Mouse (Mus musculus): ENCODE measurements around the gene Klhl41. TPM values are rescaled to one million over a fixed set of nuclear protein-coding genes. Genes with fewer than 3 reads are reported as not detected.
"Not testable (repeated sequence)": the region's sequence is repeated elsewhere in the genome, so short reads cannot be mapped to it uniquely, and the experiment has no call there.

Klhl41 gene
- polyA plus RNA-seq (2014; fragmentation: Nextera tagmentation; extraction: Ambion mirVana) = 0.39 and 0.40 TPM in 2 replicates

- H3K27ac ChIP-seq (ENCODE audit: low read depth, low read length) = no peak within 1 kb of the TSS
- no peak for ATAC-seq (ENCODE audit: low read depth)
- 88% methylated on average over 9 of the region's 9 CpGs for WGBS
- no peak within 1 kb of the TSS for H3K4me2 ChIP-seq (ENCODE audit: low read depth, low read length)
- no peaks in the 10 kb centered on the region for H3K9me3 ChIP-seq (ENCODE audit: control insufficient read depth, low read length)
- H3K36me3 ChIP-seq (ENCODE audit: control insufficient read depth, insufficient read depth, low read length) = no peaks in the 10 kb centered on the region
- no peaks in the 10 kb centered on the region for H3K4me1 ChIP-seq (ENCODE audit: control insufficient read depth, insufficient read depth, low read length)
- no peak within 1 kb of the TSS for H3K4me3 ChIP-seq (ENCODE audit: low read depth, low read length)
- no peak within 1 kb of the TSS for H3K9ac ChIP-seq (replicated peaks; ENCODE audit: low read depth, low read length)
- no peaks in the 10 kb centered on the region for H3K27me3 ChIP-seq (ENCODE audit: control insufficient read depth, insufficient read depth, low read length)
Measured at GRCm38 (mm10) chr2:69669853-69670252, at the start of gene Klhl41. Gene Klhl41 (plus strand): TSS chr2:69670120.

DNA sequence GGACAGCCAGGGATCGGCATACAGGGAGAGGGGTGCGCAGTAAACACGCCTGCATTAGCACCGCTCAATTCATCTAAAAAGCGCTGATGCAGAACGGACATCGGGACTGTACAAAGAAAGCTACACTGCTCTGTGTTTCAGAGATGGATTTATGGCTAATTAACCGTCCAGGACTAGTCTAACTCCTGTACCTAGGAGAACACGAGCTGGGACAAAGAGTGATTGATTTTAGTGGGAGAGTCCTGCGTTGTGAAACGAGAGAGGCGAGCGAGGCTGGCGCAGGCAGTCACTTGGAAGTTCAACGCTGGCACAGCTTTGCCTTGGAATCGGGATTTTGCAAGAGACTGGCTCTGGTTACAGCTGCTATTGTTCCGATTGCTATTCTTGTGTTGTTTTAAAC is 40.7 kb upstream of the Klhl41 start:
- 19% methylated on average over 17 of the region's 17 CpGs for WGBS
- H3K4me2 ChIP-seq (ENCODE audit: low read depth, low read length) = peak overlapping the region; percentile 41; the same call in 1 of the 2 replicates
- H3K9ac ChIP-seq (replicated peaks; ENCODE audit: low read depth, low read length) = 0 out of 2 replicates have a peak overlapping the region, but pooled peaks have one; percentile 34
- H3K27ac ChIP-seq (ENCODE audit: low read depth, low read length) = no peak overlapping the region
- peak; percentile 83 for ATAC-seq (ENCODE audit: low read depth)
- H3K36me3 ChIP-seq (ENCODE audit: control insufficient read depth, insufficient read depth, low read length) = no peaks in the 10 kb centered on the region
- H3K4me1 ChIP-seq (ENCODE audit: control insufficient read depth, insufficient read depth, low read length) = no peaks in the 10 kb centered on the region
- H3K27me3 ChIP-seq (ENCODE audit: control insufficient read depth, insufficient read depth, low read length) = no peaks in the 10 kb centered on the region
- no peaks in the 10 kb centered on the region for H3K9me3 ChIP-seq (ENCODE audit: control insufficient read depth, low read length)
- no peak overlapping the region for H3K4me3 ChIP-seq (ENCODE audit: low read depth, low read length)

GRCm38 (mm10) chr2:69629914-69630313 is 40.0 kb upstream of the Klhl41 start:
- WGBS = 92% methylated on average over 6 of the region's 6 CpGs
- H3K4me2 ChIP-seq (ENCODE audit: low read depth, low read length) = no peak overlapping the region
- H3K27me3 ChIP-seq (ENCODE audit: control insufficient read depth, insufficient read depth, low read length) = no peaks in the 10 kb centered on the region
- H3K4me3 ChIP-seq (ENCODE audit: low read depth, low read length) = no peak overlapping the region
- H3K36me3 ChIP-seq (ENCODE audit: control insufficient read depth, insufficient read depth, low read length) = no peaks in the 10 kb centered on the region
- ATAC-seq (ENCODE audit: low read depth) = no peak
- no peaks in the 10 kb centered on the region for H3K4me1 ChIP-seq (ENCODE audit: control insufficient read depth, insufficient read depth, low read length)
- H3K27ac ChIP-seq (ENCODE audit: low read depth, low read length) = no peak overlapping the region
- H3K9me3 ChIP-seq (ENCODE audit: control insufficient read depth, low read length) = no peaks in the 10 kb centered on the region
- H3K9ac ChIP-seq (replicated peaks; ENCODE audit: low read depth, low read length) = no peak overlapping the region

DNA sequence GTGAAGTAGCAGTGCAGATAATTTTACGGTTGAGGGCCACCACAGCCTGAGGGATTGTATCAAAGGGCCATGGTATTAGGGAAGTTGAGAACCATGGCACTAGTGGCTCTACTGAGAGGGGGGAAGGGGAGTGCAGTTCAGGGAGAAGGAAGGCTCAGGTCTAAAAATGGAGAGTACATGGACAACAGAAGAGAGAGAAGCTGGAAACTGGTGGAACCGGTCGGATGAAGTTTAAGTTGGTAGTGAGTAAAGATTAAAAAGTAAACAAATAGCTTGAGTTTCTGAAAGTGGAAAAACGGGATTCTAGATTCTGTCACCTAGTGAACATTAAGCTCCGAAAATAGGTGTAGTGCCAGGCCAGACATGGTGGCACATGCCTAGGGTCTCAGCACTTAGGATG is 39.1 kb upstream of the Klhl41 start:
- no peaks in the 10 kb centered on the region for H3K27me3 ChIP-seq (ENCODE audit: control insufficient read depth, insufficient read depth, low read length)
- no peak overlapping the region for H3K4me3 ChIP-seq (ENCODE audit: low read depth, low read length)
- 98% methylated on average over 5 of the region's 5 CpGs for WGBS
- no peak overlapping the region for H3K27ac ChIP-seq (ENCODE audit: low read depth, low read length)
- no peak overlapping the region for H3K4me2 ChIP-seq (ENCODE audit: low read depth, low read length)
- no peaks in the 10 kb centered on the region for H3K9me3 ChIP-seq (ENCODE audit: control insufficient read depth, low read length)
- no peaks in the 10 kb centered on the region for H3K4me1 ChIP-seq (ENCODE audit: control insufficient read depth, insufficient read depth, low read length)
- H3K9ac ChIP-seq (replicated peaks; ENCODE audit: low read depth, low read length) = no peak overlapping the region
- no peak for ATAC-seq (ENCODE audit: low read depth)
- no peaks in the 10 kb centered on the region for H3K36me3 ChIP-seq (ENCODE audit: control insufficient read depth, insufficient read depth, low read length)

DNA sequence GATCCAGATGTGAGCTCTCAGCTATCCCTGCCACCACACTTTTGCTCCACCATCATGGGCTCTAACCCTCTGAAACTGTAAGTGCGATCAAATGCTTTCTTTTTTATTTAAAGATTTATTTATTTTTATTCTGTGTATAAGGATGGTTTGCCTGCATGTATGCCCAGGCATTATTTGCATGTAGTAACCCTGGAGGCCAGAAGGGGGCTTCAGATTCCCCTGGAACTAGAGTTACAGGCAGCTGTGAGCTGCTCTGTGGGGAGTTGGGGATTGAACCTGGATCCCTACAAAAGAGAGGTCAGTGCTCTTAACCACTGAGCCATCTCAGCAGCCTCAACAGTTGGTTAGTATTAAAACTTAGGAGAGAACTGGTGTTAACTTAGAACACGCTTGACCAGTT is 38.5 kb upstream of the Klhl41 start:
- H3K4me2 ChIP-seq (ENCODE audit: low read depth, low read length) = no peak overlapping the region
- 91% methylated on average over 2 of the region's 2 CpGs for WGBS
- no peaks in the 10 kb centered on the region for H3K36me3 ChIP-seq (ENCODE audit: control insufficient read depth, insufficient read depth, low read length)
- H3K4me3 ChIP-seq (ENCODE audit: low read depth, low read length) = no peak overlapping the region
- H3K4me1 ChIP-seq (ENCODE audit: control insufficient read depth, insufficient read depth, low read length) = no peaks in the 10 kb centered on the region
- no peak overlapping the region for H3K27ac ChIP-seq (ENCODE audit: low read depth, low read length)
- H3K27me3 ChIP-seq (ENCODE audit: control insufficient read depth, insufficient read depth, low read length) = no peaks in the 10 kb centered on the region
- H3K9me3 ChIP-seq (ENCODE audit: control insufficient read depth, low read length) = no peaks in the 10 kb centered on the region
- no peak overlapping the region for H3K9ac ChIP-seq (replicated peaks; ENCODE audit: low read depth, low read length)
- no peak for ATAC-seq (ENCODE audit: low read depth)

GRCm38 (mm10) chr2:69635064-69635701 is 34.7 kb upstream of the Klhl41 start:
- ATAC-seq (ENCODE audit: low read depth) = peak; percentile 57
- H3K27me3 ChIP-seq (ENCODE audit: control insufficient read depth, insufficient read depth, low read length) = no peaks in the 10 kb centered on the region
- WGBS = 10% methylated on average over 11 of the region's 11 CpGs

DNA sequence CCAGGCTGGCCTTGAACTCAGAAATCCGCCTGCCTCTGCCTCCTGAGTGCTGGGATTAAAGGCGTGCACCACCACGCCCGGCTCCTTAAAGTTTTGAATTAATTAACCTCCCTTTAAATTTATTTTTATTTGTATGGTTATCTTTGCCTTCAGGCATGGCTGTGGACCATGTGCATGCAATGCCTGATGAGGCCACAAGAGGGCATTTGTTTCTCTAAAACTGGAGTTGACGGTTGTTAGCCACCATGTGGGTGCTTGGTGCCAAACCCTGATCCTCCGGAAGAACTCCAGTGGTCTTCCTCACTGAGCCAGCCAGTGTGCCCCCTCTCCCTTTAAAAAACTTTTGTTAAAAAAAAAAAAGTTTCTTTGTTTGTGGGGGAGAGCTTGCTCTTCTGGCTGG is 34.1 kb upstream of the Klhl41 start:
- Histone ChIP-seq H3K36me3 (ENCODE audit: control insufficient read depth, insufficient read depth, low read length) (no peaks in the 10 kb centered on the region), H3K27ac (ENCODE audit: low read depth, low read length) (no peak overlapping the region), H3K4me3 (ENCODE audit: low read depth, low read length) (no peak overlapping the region), H3K9me3 (ENCODE audit: control insufficient read depth, low read length) (no peaks in the 10 kb centered on the region), H3K4me2 (ENCODE audit: low read depth, low read length) (no peak overlapping the region), H3K27me3 (ENCODE audit: control insufficient read depth, insufficient read depth, low read length) (no peaks in the 10 kb centered on the region), H3K9ac (replicated peaks; ENCODE audit: low read depth, low read length) (no peak overlapping the region), H3K4me1 (ENCODE audit: control insufficient read depth, insufficient read depth, low read length) (no peaks in the 10 kb centered on the region)
- 76% methylated on average over 6 of the region's 6 CpGs for WGBS
- ATAC-seq (ENCODE audit: low read depth) = no peak

More at GRCm38 (mm10) chr2:69635064-69635701, 34.7 kb upstream of the Klhl41 start:
- Histone ChIP-seq H3K27ac (ENCODE audit: low read depth, low read length) (no peak overlapping the region), H3K4me1 (ENCODE audit: control insufficient read depth, insufficient read depth, low read length) (no peaks in the 10 kb centered on the region), H3K9me3 (ENCODE audit: control insufficient read depth, low read length) (no peaks in the 10 kb centered on the region), H3K4me2 (ENCODE audit: low read depth, low read length) (peak overlapping the region; percentile 35), H3K9ac (replicated peaks; ENCODE audit: low read depth, low read length) (no peak overlapping the region), H3K4me3 (ENCODE audit: low read depth, low read length) (no peak overlapping the region), H3K36me3 (ENCODE audit: control insufficient read depth, insufficient read depth, low read length) (no peaks in the 10 kb centered on the region)

DNA sequence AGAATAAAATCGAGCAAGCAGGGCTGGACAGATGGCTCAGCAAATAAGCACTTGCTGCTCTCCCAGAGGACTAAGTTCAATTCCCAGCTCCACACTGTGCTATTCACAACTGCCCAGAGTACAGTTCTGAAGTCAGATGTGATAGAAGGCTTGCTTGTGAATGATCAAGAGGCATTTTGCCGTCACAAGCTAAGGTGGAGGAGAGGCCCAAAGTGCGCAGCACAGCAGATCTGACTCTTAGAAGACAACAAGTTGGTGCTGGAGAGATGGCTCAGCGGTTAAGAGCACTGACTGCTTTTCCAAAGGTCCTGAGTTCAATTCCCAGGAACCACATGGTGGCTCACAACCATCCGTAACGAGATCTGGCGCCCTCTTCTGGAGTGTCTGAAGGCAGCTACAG is 31.9 kb upstream of the Klhl41 start:
- 70% methylated on average over 7 of the region's 7 CpGs for WGBS
- H3K36me3 ChIP-seq (ENCODE audit: control insufficient read depth, insufficient read depth, low read length); H3K9ac ChIP-seq (replicated peaks; ENCODE audit: low read depth, low read length); H3K4me2 ChIP-seq (ENCODE audit: low read depth, low read length); H3K4me1 ChIP-seq (ENCODE audit: control insufficient read depth, insufficient read depth, low read length); H3K27me3 ChIP-seq (ENCODE audit: control insufficient read depth, insufficient read depth, low read length); H3K27ac ChIP-seq (ENCODE audit: low read depth, low read length); H3K4me3 ChIP-seq (ENCODE audit: low read depth, low read length); H3K9me3 ChIP-seq (ENCODE audit: control insufficient read depth, low read length); ATAC-seq (ENCODE audit: low read depth): not testable (repeated sequence)

DNA sequence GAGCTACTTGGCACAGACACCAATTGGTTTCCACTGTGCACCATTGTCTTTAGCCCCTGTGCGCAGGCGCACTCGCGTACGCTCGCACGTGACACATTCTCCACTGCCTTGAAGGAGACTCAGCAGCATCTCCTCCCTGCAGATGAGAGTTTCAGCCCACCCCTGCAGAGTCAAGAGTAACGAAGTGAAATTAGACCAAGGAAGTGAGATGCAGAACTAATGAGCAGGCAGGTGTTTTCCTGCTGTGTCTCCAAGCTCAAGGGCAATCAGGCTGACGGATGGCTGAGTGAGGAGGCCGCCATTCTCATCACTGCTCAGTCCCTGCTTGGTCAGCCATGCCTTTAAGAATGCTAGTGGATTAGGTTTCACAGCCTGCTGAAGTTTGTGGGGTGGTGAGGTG is 29.8 kb upstream of the Klhl41 start:
- no peak overlapping the region for H3K27ac ChIP-seq (ENCODE audit: low read depth, low read length)
- no peak overlapping the region for H3K9ac ChIP-seq (replicated peaks; ENCODE audit: low read depth, low read length)
- H3K4me1 ChIP-seq (ENCODE audit: control insufficient read depth, insufficient read depth, low read length) = no peaks in the 10 kb centered on the region
- H3K9me3 ChIP-seq (ENCODE audit: control insufficient read depth, low read length) = no peaks in the 10 kb centered on the region
- H3K27me3 ChIP-seq (ENCODE audit: control insufficient read depth, insufficient read depth, low read length) = no peaks in the 10 kb centered on the region
- no peak overlapping the region for H3K4me3 ChIP-seq (ENCODE audit: low read depth, low read length)
- ATAC-seq (ENCODE audit: low read depth) = peak; percentile 56
- WGBS = 54% methylated on average over 10 of the region's 10 CpGs
- H3K4me2 ChIP-seq (ENCODE audit: low read depth, low read length) = no peak overlapping the region
- no peaks in the 10 kb centered on the region for H3K36me3 ChIP-seq (ENCODE audit: control insufficient read depth, insufficient read depth, low read length)

Measured in neural tube, embryonic 14.5 days (tissue).